Mouse (Mus musculus) MEL (cell line): ENCODE data around the gene Rest. TPM values are rescaled to one million over a fixed set of nuclear protein-coding genes. Genes with fewer than 3 reads are reported as not detected.
A peak's percentile ranks its signal among the peaks of the same experiment; 100 is the strongest.

ENCODE experiments used
- DNase-seq: peaks from one replicate; pipeline ENCODE4 v3.0.0; 2011; ENCODE audit warnings: low read depth, low spot score
- H3K27ac ChIP-seq: 2 replicates; pipeline ENCODE4 v1.5.1; 2012; ENCODE audit warnings: low read depth, mild to moderate bottlenecking, control low read depth, low read length, moderate library complexity; ENCODE audit not compliant: control insufficient read depth
- H3K27me3 ChIP-seq, 2 experiments: fragments of 150-350 bp in 1 of 2; sonication (generic) in 1 of 2; 2 replicates each; pipeline ENCODE4 v1.6.1; 2012; ENCODE audit warnings: low read length in 2 of 2, mild to moderate bottlenecking in 2 of 2, improper control_type of control experiment in 1 of 2, moderate library complexity in 1 of 2; ENCODE audit not compliant: insufficient read depth in 2 of 2, control insufficient read depth in 1 of 2
- H3K36me3 ChIP-seq, 2 experiments: 2 replicates each; pipeline ENCODE4 v1.6.1; 2012 to 2014; ENCODE audit warnings: low read length in 2 of 2, improper control_type of control experiment in 1 of 2, inconsistent platforms in 1 of 2, mild to moderate bottlenecking in 1 of 2; ENCODE audit not compliant: insufficient read depth in 2 of 2, control insufficient read depth in 1 of 2
- H3K4me1 ChIP-seq, 2 experiments: fragments of 150-350 bp in 1 of 2; sonication (generic) in 1 of 2; 2 replicates each; pipeline ENCODE4 v1.6.1; 2012; ENCODE audit warnings: low read length in 2 of 2, improper control_type of control experiment in 1 of 2, mild to moderate bottlenecking in 1 of 2; ENCODE audit not compliant: insufficient read depth in 2 of 2, control insufficient read depth in 1 of 2
- H3K4me3 ChIP-seq, 2 experiments: fragments of 150-350 bp in 1 of 2; sonication (generic) in 1 of 2; 2 replicates each; pipeline ENCODE4 v1.5.1; 2012; ENCODE audit warnings: low read depth in 2 of 2, low read length in 2 of 2, mild to moderate bottlenecking in 2 of 2, moderate library complexity in 2 of 2, control low read depth in 1 of 2, improper control_type of control experiment in 1 of 2; ENCODE audit not compliant: control insufficient read depth in 1 of 2, insufficient read depth in 1 of 2
- H3K79me2 ChIP-seq: 2 replicates; pipeline ENCODE4 v1.6.1; 2012; ENCODE audit warnings: mild to moderate bottlenecking, low read length, moderate library complexity; ENCODE audit not compliant: control insufficient read depth, poor library complexity, insufficient read depth
- H3K9ac ChIP-seq: 2 replicates; pipeline ENCODE4 v1.6.1; 2012; ENCODE audit warnings: low read depth, mild to moderate bottlenecking, control low read depth, low read length, moderate library complexity; ENCODE audit not compliant: control insufficient read depth, poor library complexity, severe bottlenecking
- H3K9me3 ChIP-seq: fragments of 150-350 bp; sonication (generic); replicated peaks from 2 replicates; pipeline ENCODE4 v1.6.1; 2012; ENCODE audit warnings: mild to moderate bottlenecking, low read length, improper control_type of control experiment, moderate library complexity; ENCODE audit not compliant: insufficient read depth
- BHLHE40 ChIP-seq: IDR thresholded peaks from 2 replicates; pipeline ENCODE4 v1.6.1; 2012; ENCODE audit warnings: low read depth, mild to moderate bottlenecking, inconsistent platforms, low read length, improper control_type of control experiment, borderline replicate concordance
- CTCF ChIP-seq, 3 experiments: IDR thresholded peaks in 2 of 3; conservative IDR thresholded peaks in 1 of 3; 2 replicates each; pipeline ENCODE4 v1.5.1; 2011 to 2012; ENCODE audit warnings: low read length in 3 of 3, low read depth in 2 of 3, mild to moderate bottlenecking in 2 of 3, improper control_type of control experiment in 1 of 3, inconsistent platforms in 1 of 3, mixed read lengths in 1 of 3, moderate library complexity in 1 of 3; ENCODE audit not compliant: control insufficient read depth in 1 of 3, insufficient read depth in 1 of 3, poor library complexity in 1 of 3, severe bottlenecking in 1 of 3
- ELF1 ChIP-seq: IDR thresholded peaks from 2 replicates; pipeline ENCODE4 v1.6.1; 2014; ENCODE audit warnings: low read depth, mild to moderate bottlenecking, inconsistent platforms, low read length, improper control_type of control experiment, moderate library complexity
- EP300 ChIP-seq, 2 experiments: IDR thresholded peaks; 2 replicates each; pipeline ENCODE4 v1.6.1; 2011; ENCODE audit warnings: improper control_type of control experiment in 2 of 2, low read length in 2 of 2, low read depth in 1 of 2, mild to moderate bottlenecking in 1 of 2
- GATA1 ChIP-seq: IDR thresholded peaks from 2 replicates; pipeline ENCODE4 v1.6.1; 2011; ENCODE audit warnings: low read depth, low read length, improper control_type of control experiment
- JUND ChIP-seq: IDR thresholded peaks from 2 replicates; pipeline ENCODE4 v1.6.1; 2011; ENCODE audit warnings: low read depth, mild to moderate bottlenecking, improper control_type of control experiment, low read length
- MAFK ChIP-seq: IDR thresholded peaks from 2 replicates; pipeline ENCODE4 v1.6.1; 2011; ENCODE audit warnings: low read depth, mild to moderate bottlenecking, low read length, improper control_type of control experiment, borderline replicate concordance
- MAX ChIP-seq: IDR thresholded peaks from 2 replicates; pipeline ENCODE4 v1.6.1; 2011; ENCODE audit warnings: low read length, improper control_type of control experiment
- MAZ ChIP-seq: IDR thresholded peaks from 2 replicates; pipeline ENCODE4 v1.6.1; 2012; ENCODE audit warnings: low read depth, mild to moderate bottlenecking, inconsistent platforms, low read length, improper control_type of control experiment
- MEF2A ChIP-seq: IDR thresholded peaks from 2 replicates; pipeline ENCODE4 v1.6.1; 2014; ENCODE audit warnings: low read depth, mild to moderate bottlenecking, inconsistent platforms, low read length, improper control_type of control experiment; ENCODE audit not compliant: poor library complexity, insufficient replicate concordance, severe bottlenecking; ENCODE audit errors: extremely low read depth
- MXI1 ChIP-seq: IDR thresholded peaks from 2 replicates; pipeline ENCODE4 v1.6.1; 2011; ENCODE audit warnings: mild to moderate bottlenecking, low read depth, low read length, improper control_type of control experiment
- NELFE ChIP-seq: IDR thresholded peaks from 2 replicates; pipeline ENCODE4 v1.6.1; 2011; ENCODE audit warnings: low read depth, low read length, improper control_type of control experiment
- NRF1 ChIP-seq: IDR thresholded peaks from 2 replicates; pipeline ENCODE4 v1.6.1; 2014; ENCODE audit warnings: low read depth, mild to moderate bottlenecking, inconsistent platforms, low read length, improper control_type of control experiment, moderate library complexity; ENCODE audit not compliant: poor library complexity, insufficient read depth, severe bottlenecking
- POLR2A ChIP-seq, 2 experiments: IDR thresholded peaks; 2 replicates each; pipeline ENCODE4 v1.6.1; 2011 to 2012; ENCODE audit warnings: low read length in 2 of 2, mild to moderate bottlenecking in 2 of 2, control low read depth in 1 of 2, improper control_type of control experiment in 1 of 2, low read depth in 1 of 2, moderate library complexity in 1 of 2; ENCODE audit not compliant: control insufficient read depth in 1 of 2, insufficient read depth in 1 of 2, poor library complexity in 1 of 2
- POLR2AphosphoS2 ChIP-seq: IDR thresholded peaks from 2 replicates; pipeline ENCODE4 v1.6.1; 2011; ENCODE audit warnings: low read length, improper control_type of control experiment
- POLR2AphosphoS5 ChIP-seq: IDR thresholded peaks from 2 replicates; pipeline ENCODE4 v1.6.1; 2012; ENCODE audit warnings: low read depth, borderline replicate concordance, mild to moderate bottlenecking, inconsistent platforms, low read length, moderate library complexity, mixed read lengths
- RAD21 ChIP-seq: IDR thresholded peaks from 2 replicates; pipeline ENCODE4 v1.6.1; 2011; ENCODE audit warnings: mild to moderate bottlenecking, low read depth, low read length, improper control_type of control experiment
- SMC3 ChIP-seq: IDR thresholded peaks from 2 replicates; pipeline ENCODE4 v1.6.1; 2011; ENCODE audit warnings: low read depth, low read length, improper control_type of control experiment
- TCF12 ChIP-seq: IDR thresholded peaks from 2 replicates; pipeline ENCODE4 v1.6.1; 2014; ENCODE audit warnings: low read depth, mild to moderate bottlenecking, inconsistent platforms, low read length, improper control_type of control experiment, moderate library complexity
- USF1 ChIP-seq: IDR thresholded peaks from 2 replicates; pipeline ENCODE4 v1.6.1; 2014; ENCODE audit warnings: low read depth, mild to moderate bottlenecking, inconsistent platforms, low read length, improper control_type of control experiment, moderate library complexity
- ZMIZ1 ChIP-seq: IDR thresholded peaks from 2 replicates; pipeline ENCODE4 v1.6.1; 2012; ENCODE audit warnings: low read depth, mild to moderate bottlenecking, inconsistent platforms, low read length, improper control_type of control experiment, moderate library complexity
- ZNF384 ChIP-seq: IDR thresholded peaks from 2 replicates; pipeline ENCODE4 v1.6.1; 2012; ENCODE audit warnings: low read depth, mild to moderate bottlenecking, inconsistent platforms, low read length, improper control_type of control experiment
- polyA plus RNA-seq, 2 experiments: library from polyadenylated mRNA; stranded (reverse) in 1 of 2; unstranded in 1 of 2; fragments of >175 nt in 1 of 2; fragments of >200 nt in 1 of 2; gene quantifications; 2 replicates each; pipeline versions ENCODE4 v1.2.1 to v1.2.4; 2012; ENCODE audit warnings: low replicate concordance in 2 of 2, low read depth in 1 of 2; ENCODE audit not compliant: insufficient read length in 2 of 2, insufficient read depth in 1 of 2, missing spikeins in 1 of 2
- total RNA-seq: library from RNA; depleted of rRNA; stranded (reverse); fragments of 300-350 nt; gene quantifications from 2 replicates; pipeline ENCODE4 v1.2.3, GENCODE M21; 2012

Gene Rest
- total and polyA plus RNA-seq, 3 experiments: 7.4 to 20.6 (median 19.3) TPM

DNA sequence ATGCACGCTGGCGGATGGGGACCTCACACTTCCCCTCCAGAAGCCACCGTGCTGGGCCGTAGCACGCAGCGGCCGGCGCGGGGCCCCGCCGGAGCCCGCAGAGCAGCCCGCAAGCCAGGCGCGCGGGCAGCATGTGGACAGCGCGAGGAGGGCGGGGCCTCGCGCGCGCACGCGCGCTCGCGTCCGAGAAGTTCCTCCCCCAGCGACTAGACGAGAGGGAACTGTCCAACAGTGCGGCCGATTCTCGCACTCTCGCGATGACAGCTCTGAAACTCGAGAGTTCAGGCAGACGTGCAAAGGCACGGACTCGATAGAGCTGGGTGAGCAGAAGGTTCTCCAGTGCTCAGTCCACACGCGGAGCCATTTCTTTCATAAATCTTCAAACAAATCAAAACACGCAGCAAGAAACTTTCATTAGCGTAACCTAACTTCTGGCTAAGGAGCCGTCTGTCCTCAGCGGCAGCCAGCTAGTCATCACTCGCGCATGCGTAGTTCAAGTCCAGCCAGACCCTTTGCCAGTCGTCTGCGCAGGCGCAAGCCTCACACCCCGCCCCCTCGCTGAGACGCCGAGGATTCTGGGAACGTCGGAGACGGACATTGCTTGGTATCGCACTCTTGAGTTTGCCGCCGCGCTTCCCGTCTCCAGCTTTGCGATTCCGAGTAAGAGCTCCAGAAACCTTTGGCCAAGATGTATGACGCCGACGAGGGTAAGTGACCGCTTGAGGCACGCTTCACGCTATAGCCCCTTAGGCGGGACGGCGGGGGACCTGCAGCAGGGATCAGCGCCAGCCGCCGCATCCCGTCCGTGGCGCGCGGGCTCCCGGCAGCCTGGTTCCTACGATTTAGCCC is 44.9 kb downstream of the Rest start, which contains the start of the genes Noa1 and Polr2b (continued):
- TF ChIP-seq POLR2AphosphoS2 (peak; percentile 95), NELFE (peak; percentile 99), MXI1 (peak; percentile 98), SMC3 (no peak), MAX (peak; percentile 94)

GRCm38 (mm10) chr5:77314206-77314605 is 48.9 kb downstream of the Rest start:
- Histone ChIP-seq H3K27ac (no peak overlapping the region), H3K9ac (no peak overlapping the region), H3K4me1 (peaks cover 3 to 8% of the 10 kb centered on the region in 2 experiments), H3K79me2 (peaks cover 35% of the 10 kb centered on the region), H3K9me3 (no peaks in the 10 kb centered on the region), H3K27me3 (no peaks in the 10 kb centered on the region), H3K36me3 (peaks cover 14 to 35% of the 10 kb centered on the region in 2 experiments), H3K4me3 (no peak overlapping the region)
- peak; percentile 27 for DNase-seq
- TF ChIP-seq ZNF384 (peak; percentile 40; the same call in 1 of the 2 replicates), POLR2A (IDR thresholded peaks at IDR 0.05; ENCODE audit: control insufficient read depth in 1 of 2, insufficient read depth in 1 of 2, low read depth in 1 of 2, low read length in 2 of 2, poor library complexity in 1 of 2) (no peak), CTCF (IDR thresholded peaks at IDR 0.05 in 2 of 3, conservative IDR thresholded peaks at IDR 0.05 in 1 of 3; ENCODE audit: control insufficient read depth in 1 of 3, insufficient read depth in 1 of 3, low read depth in 2 of 3, low read length in 3 of 3, poor library complexity in 1 of 3, severe bottlenecking in 1 of 3) (peak; percentile 7 to 35 (median 18); a peak in 3 of 6 replicates)
- TF ChIP-seq, all 39 proteins: peak for 2

GRCm38 (mm10) chr5:77314986-77315385 is 49.7 kb downstream of the Rest start:
- peaks cover 29% of the 10 kb centered on the region for H3K79me2 ChIP-seq
- no peak overlapping the region for H3K4me3 ChIP-seq
- no peaks in the 10 kb centered on the region for H3K27me3 ChIP-seq
- peaks cover 14 to 43% of the 10 kb centered on the region in 2 experiments for H3K36me3 ChIP-seq
- no peak for DNase-seq
- no peak for TF ChIP-seq MAZ
- H3K9me3 ChIP-seq: no peaks in the 10 kb centered on the region
- no peak overlapping the region for H3K9ac ChIP-seq
- H3K4me1 ChIP-seq: peaks cover 3 to 8% of the 10 kb centered on the region in 2 experiments
- H3K27ac ChIP-seq: no peak overlapping the region

DNA sequence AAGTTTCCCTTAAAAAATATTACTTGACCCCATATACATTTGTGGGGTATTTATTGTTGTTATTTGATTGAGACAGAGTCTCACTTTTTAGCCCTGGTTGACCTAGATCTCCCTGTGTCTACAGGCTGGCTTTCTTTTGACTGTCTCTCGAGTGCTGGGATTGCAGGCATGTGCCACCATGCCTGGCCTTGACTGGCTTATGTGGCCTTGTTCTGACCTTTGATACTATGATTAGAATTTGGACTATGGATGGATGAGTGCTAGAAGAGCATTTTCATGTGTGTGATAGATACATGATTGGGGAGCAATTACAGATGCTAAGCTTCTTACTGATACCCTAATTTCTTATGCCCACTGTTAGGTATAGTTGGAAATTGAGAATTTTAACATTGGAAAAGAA is 59.6 kb downstream of the Rest start:
- Histone ChIP-seq H3K79me2 (no peaks in the 10 kb centered on the region), H3K9ac (no peak overlapping the region), H3K4me3 (no peak overlapping the region), H3K9me3 (no peaks in the 10 kb centered on the region), H3K36me3 (peaks cover 0 to 69% of the 10 kb centered on the region in 2 experiments; a peak in 2 of 4 replicates), H3K4me1 (no peaks in the 10 kb centered on the region), H3K27ac (no peak overlapping the region), H3K27me3 (no peaks in the 10 kb centered on the region)
- no peak for DNase-seq
- TF ChIP-seq EP300 (IDR thresholded peaks at IDR 0.05; ENCODE audit: low read depth in 1 of 2, low read length in 2 of 2) (no peak), ZMIZ1 (no peak), GATA1 (no peak), RAD21 (no peak), USF1 (no peak), MAFK (no peak), NRF1 (no peak), BHLHE40 (no peak), POLR2AphosphoS2 (no peak), ELF1 (no peak), TCF12 (no peak), POLR2AphosphoS5 (no peak), MEF2A (no peak), JUND (no peak)
